Mouse (Mus musculus) c-Kit-positive CD71-positive TER-119-positive erythroid progenitor cells, embryonic 14.5 days (primary cell): ENCODE data around the gene Pgap2.

Experiments used
- DNase-seq: peaks from one replicate; pipeline ENCODE4 v3.0.0-alpha.2; 2013; ENCODE audit warnings: low spot score

Pgap2 gene

DNA sequence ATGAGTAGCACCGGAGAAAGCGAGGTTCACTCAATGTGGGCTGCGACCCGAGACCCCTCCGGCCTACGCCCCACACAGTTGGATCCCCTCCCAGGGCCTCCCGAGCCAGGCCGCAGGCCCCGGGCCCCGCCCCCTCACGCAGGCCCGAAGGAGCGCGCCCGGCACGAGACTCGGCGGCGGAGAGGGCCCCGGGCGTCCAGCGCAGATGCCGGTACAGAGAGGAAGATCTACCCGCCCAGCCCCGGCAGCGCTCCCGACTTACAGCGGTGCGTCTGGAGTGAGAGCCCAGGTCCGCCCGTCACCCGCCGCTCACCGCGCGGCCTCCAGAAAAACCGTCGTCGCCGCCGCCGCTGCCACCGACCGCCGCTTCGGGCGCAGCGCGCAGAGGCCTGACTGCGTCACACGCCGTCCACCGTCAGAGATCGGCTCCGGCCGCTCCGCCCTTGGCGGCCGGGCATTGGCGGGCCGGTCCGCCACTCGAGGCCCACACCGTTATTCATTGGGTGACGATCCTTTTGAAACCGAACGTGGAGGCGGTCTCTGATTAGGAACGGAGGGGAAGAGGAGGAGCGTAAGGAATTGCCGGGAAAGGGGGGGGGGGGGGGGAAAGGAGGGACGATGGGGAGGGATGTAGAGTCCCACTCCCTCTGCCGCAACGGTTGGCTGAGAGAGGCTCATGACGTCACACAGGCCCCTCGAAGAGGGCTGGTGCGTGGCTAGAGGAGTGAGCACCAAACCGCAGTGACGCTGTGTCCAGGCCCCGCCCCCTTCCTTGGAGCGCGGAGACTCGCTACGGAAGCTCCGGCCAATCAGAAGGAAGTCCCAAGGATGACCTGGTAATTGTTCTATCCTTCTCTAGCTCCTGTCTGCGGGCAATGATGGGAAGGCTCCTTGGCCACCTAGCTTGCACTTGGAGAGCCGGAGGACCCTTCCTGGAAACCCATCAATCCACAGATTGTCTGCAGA, at the start of gene Pgap2, which contains the start of gene Nup98:
Gene Pgap2, plus strand, starts transcription at position 453 of the 966 bp plus-strand sequence.
Gene Nup98, minus strand, starts transcription at position 421 of the 966 bp plus-strand sequence.
- peak; percentile 98 for DNase-seq

DNA sequence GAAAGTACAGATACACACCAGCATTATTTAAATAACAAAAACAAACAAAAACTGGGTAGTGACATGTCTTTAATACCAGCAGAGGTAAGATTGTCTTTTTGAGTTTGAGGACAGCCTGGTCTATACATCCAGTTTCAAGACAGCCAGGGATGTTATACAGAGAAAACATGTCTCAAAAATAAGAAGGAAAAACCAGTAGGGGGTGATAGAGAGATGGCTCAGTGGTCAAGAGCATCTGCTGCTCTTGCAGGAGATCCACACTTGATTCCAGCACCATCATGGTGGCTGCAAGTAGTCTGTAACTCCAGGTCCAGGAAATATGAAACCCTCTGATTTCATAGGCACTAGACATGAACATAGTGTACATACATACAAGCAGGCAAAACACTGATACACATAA, 39.7 kb upstream of the Pgap2 start:
- DNase-seq = no peak

DNA sequence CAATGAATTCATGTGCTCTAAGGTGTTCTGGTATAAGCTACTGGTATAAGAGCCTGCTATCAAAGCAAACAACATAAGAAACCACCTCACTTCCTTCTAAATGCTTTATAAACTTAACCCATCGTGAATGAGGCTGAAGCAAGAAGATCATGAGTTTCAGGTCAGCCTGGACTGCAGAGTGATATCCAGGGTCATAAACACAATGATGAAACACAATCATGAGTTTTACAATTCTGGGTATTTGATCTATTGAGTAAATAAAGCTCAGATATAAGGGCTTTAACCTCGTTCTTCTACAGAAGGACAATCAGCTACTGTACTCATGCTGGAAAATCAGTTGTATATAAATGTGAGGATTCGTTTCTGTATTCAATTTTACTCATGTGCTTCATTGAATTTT, 26.2 kb upstream of the Pgap2 start:
- no peak for DNase-seq

DNA sequence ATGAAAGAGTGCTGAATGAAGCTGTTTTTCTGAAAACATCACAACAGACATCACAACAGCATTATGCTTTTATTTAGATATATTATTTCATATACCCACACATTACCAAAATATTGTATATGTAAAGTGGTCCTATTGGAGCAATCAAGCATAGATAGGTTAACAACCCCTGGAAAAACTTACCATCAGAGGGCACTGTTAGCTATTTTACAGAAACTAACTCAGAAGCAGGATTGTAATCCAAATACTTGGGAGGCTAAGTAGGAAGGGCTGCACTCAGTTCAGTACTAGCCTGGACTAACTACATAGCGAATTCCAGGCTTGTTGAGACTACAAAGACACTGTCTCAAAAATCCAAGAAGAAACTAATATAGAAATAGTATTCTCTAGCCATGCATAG, 17.7 kb upstream of the Pgap2 start:
- no peak for DNase-seq

DNA sequence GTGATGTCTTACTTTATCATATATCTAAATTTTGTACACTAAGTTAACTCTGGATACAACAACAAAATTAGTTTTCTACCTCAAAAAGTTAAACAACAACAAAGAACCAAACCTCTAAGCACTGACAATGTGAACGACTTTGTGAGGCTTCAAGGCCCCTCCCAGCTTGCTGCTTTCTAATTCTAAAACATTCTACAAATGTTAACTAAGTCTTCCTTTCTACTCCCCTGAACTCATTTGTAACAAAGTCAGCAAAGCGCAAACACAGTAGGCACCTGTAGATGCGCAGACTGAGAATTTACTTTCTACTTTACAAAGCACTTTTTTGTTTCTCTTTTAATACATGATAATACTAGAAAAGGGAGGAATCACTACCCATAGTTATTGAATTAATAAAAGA, 9.4 kb upstream of the Pgap2 start:
- DNase-seq = no peak

DNA sequence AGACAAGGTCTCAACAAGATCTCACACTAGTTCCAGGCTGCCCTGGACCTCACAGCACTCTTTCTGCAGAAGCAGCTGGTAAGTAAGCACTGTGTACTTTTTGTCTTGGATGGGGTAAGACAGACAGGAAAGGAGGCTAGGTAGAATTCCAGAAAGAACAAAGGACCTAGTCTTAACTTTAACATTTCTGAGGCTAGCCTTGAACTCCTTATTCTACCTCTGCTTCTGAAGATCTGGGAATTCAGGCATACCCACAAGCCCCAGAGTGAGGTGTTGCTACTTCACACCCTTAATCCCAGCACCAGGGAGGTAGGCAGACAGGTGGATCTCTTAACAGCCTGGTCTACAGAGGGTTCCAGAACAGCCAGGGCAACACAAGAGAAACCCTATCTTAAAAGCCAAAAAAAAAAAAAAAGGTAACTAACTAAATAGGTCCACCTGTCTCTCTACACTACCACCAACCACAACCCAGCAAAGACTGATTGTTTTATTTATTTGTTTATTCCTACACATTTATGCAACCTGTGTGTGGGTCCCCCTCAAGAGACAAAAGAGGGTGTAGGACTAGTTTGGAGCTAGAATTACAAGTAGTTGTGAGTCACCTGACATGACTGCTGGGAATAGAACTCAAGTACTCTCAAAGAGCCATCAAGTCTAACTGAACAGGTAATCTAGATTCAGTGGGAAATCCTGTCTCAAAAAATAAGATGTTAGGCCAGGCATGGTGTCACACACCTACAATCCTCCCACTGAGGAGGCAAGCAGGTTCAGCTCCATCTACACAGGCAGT, 8.8 kb upstream of the Pgap2 start:
- DNase-seq = no peak

DNA sequence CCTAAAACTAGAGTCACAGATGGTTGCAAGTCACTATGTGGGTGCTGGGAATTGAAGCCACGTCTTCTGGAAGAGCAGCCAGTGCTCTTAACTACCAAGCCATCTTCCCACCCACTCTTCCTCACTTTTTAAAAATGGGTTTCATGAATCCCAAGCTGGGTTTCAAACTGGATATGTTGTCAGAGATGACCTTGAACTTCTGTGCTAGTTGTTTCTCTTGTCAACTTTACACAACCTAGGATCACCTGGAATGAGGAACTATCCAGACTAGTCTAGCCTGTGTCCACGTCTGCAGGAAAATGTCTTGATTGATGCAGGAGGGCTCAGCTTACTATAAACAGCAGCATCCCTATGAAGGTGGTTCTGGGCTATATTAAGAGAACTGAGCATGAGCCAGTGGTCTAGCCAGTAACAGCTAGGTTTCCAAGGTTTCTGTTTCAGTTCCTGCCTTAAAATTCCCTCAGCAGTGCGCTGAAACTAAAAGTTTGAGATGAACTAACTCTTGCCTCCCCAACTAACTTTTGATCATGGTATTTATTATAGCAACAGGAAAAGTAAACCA, 5.6 kb upstream of the Pgap2 start:
- no peak for DNase-seq

DNA sequence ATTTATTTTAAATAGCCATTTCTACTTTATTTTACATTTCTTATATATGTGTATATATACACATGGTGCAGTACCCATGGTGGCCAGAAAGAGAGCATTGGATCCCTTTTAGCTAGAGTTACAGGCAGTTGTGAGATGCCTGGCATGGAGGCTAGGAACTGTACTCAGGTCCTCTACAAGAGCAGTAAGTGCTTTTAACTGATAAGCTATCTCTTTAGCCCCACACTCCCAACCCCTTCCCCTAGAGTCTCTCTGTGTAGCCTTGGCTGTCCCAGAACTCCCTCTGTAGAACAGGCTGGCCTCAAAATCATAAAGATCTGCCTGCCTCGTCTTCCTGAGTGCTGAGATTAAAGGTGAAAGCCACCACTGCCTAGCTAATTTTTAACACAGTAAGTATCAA, 4.4 kb upstream of the Pgap2 start:
- peak; percentile 50 for DNase-seq

DNA sequence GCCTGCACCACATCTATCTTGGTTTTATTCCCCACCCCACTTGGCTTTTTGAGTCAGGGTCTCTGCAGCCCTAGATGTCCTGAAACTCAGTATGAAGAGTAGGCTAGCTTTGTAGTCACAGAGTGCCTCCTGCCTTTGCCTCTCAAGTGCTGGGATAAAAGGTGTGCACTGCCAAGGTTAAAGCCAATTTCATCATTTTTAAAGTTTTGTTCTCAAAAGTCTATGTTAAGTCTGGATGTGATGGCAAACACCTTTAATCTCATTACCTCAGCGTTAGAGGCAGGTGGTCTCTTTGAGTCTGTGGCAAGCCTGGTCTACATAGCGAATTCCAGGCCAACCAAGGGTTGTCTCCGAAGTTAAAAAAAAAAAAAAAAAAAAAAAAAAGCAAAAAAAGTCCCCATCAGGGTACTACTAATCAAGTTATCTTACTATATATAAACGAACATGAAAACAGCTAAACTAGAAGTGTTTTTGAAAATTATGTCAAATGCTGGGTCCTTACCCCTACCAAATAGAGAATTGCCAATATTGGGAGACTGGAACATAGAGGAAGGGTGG, 1.1 kb upstream of the Pgap2 start:
- DNase-seq = no peak

DNA sequence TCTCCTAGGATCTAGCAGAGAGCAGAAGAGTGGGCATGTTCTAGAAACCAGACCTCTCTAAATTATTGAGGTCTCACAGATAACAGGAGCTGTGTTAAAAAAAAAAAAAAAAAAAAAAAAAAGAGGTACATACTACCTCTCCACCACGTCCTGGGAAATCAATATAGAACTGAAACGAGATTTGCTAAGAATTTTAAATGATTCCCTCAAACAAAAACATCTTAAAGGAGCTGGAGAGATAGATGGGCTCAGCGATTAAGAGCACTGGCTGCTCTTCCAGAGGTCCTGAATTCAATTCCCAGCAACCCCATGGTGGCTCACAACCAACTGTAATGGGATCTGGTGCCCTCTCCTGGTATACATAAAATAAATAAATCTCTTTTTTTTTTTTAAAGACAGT, 1.1 kb downstream of the Pgap2 start:
- DNase-seq = no peak

DNA sequence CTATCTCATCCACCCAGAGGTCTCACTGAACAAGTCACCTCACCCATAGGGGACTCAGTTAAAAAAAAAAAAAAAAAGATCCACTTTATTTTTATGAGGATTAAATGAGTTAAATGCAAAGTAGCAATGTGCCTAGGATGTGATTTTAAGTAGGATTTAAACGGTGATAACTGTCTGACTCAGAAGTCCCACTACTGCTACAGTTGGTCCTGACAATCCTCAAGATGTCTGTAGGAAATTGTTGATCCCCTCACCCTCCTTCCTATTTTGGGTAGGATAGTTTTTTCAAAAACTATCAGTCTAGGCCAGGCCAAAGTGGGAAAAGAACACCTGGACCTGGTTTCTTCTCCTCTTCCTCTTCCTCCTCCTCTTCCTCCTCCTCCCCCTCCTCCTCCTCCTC, 11.9 kb downstream of the Pgap2 start:
- no peak for DNase-seq

DNA sequence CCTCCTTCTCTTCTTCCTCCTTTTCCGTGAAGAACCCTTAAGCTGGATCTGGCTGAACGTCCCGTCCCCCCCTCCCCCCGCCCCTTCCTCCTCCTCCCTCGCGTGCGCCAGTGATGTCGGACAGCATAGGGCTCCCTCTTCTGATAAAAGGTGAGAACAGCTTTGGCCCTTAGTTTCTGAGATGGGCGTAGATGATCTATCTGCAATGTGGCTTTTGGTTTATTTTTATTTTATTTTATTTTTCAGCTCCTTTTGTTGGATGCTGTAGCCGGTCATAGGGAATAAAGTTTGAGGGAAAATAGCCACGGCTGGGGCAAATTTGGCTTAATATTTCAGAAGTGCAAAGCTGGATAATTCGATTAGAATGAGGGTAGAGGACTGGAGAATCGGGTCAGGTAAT, 12.3 kb downstream of the Pgap2 start:
- DNase-seq = no peak

DNA sequence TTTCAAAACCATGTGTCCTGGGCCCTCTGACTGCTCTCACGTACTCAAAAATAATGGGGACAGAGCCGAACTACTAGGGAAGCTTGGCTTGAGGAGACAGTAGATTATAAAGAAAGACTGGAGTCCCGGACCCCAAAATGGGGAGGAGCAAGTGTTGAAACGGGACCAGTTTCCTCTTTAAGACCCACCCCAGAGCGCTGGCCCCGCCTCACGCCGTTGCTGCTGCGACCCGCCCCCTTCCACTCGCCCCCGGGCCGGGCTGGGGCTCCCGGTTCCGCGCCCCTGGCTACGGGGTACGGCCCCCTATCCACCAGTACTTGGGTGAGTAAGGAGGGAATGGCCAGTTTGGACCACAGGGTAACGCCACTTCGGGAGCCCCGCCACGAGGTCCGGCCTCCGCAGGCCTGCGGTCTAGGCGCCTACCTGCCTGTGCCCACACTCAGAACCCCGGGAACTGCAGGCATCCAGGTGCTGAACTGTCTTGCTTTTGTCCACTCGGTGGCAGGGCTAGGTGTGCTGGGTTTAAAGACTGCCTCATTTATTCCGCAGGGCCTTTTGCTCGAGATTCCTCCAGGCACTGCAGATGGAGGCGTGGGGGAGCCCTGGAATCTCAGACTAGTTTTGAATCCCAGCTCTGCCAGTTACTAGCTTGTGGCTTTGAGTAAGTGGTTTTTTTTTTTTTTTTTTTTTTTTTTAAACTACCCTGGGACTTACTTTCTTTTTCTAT, 13.0 kb downstream of the Pgap2 start:
- DNase-seq = no peak

DNA sequence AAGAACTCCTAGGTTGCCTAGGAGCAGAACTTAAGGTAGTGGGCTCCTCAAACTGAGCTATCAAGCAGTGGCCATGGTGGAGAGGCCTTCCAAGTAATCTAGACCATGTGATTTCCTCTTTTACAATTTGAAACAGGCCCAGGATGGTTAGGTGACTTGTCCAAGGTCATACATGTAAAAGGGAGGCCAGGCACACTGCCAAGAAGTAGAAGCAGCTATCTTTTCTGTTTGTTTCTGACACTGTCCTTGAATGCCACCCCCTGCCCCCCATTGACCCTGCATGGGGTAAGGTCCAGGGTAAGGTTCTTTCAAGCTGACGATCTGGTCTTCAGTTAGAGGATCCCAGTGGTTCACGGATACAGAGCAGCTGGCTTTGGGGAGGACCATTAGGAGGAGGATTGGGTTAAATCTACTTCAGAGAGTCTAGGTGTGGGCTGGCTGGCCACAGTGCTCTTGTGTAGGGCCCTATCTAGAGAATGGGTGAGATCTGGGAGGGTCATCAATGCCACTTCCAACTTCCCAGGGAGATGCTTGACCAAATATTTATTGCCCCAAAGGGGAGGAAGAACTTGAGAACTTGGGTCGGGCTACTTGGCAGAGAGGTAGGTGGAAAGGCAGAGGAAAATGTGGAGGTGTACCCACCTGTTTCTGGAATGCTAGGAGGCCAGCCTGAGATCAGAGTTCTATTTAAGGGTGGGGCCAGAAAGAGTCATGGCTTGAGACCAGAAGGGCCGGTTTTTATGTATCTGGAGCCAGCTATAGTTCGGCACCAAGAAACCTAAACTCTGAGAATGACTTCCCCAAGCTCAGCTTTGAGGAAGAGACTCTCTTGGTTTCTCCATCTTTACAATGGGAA, 14.1 kb downstream of the Pgap2 start:
- DNase-seq = no peak

DNA sequence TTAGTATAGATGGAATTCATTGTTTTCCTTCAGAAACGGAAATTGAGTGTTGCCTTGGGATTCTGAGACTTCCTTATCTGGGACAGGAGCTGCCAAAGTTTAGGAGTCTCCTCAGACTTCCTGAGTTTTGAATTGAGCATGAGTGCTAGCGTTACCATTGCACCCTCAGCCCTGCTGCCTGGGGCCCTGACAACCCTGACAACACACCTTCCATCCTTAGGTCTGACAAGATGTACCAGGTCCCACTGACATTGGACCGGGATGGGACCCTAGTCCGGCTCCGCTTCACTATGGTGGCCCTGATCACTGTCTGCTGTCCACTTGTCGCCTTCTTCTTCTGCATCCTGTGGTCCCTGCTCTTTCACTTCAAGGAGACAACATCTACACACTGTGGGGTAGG, 16.0 kb downstream of the Pgap2 start:
- DNase-seq = no peak

DNA sequence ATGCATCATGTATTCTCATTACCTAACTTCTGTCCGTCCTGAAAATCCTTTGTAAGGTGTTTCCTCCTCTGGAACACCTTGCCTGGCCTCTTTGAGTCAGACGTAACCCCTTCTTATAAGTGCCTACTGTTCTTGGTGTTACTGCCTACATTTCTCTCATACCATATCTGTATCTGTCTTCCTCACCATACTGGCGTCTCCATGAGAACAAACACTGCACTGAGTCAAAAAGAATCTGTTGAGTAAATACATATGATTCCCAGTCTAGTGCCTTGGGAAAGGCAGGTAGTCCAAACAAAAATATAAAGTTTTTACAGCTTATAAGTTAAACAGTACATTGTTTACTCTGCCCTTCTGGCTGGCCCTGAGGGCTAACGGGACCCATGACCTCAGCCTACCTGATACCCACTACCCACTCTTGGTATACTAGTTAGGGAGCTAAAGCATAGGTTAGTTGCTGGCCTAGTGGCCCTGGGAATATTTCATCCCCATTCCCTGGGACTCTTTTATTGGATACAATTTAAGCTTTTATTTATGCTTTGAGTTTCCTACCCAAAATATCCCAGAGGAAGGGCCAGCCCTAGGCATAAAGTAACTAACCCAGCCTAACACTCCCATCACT, 18.2 kb downstream of the Pgap2 start:
- DNase-seq = no peak

DNA sequence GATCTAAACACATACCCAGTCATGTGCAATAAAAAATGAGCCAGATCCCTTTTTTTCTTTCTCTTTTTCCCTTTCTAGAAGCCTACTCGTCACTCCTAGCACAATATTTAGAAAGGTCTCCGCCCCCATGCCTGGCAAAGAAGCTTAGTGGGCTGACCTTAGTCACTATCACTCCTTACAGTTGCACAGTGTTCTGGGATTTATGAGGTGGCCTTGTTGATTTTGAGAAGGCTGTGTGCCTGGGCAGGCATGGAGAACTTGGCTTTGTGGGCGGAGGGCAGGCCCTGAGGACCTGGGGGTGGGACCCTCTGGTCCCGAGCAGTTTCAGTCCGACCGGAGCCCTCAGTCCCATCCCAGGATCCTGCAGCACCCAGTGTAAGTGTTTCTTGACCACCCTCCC, 19.8 kb downstream of the Pgap2 start:
- DNase-seq = no peak

DNA sequence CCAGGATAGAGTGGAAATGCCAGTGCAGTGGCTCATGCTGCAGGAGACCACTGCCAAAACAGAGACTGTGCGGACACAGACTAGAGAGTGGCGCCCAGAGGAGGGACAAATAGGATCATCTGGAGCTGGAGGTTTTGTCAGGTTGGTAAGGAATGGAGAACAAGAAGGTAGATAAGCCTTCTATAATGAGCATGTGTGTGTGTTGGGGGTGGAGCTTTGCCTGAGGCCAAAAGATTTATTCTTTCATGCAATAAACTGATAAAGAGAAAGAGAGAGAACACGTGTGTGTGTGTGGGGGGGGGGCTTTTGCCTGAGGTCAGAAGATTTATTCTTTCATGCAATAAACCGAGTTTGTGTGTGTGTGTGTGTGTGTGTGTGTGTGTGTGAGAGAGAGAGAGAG, 23.1 kb downstream of the Pgap2 start:
- DNase-seq = no peak

DNA sequence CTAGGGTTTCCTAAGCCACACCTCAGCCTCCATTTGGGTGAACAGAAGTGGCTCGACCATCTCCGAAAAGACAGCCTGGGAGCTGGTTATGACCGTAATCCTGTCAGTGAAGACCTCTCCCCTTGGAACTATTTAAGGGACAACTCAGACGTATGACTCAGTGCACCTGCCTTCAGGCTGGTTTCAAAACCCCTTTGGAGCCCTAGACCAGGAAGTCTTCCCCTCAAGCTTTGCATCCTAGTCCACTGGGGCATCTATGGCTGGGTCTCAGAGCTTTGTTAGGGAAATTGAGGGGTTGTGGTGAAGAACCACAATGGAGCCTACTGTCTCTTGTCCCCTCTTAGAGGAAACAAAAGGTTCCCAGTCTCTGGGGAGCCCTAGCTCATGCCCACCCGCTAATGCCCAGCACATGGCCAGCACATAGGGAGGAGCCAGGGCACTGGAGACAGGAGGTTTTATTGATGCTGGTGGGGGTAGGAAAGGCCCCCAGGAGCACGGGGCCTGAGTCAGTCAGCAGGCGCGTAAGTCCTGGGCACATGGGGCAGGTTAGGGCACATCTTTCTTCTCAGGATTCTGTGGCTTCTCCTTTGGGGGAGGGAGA, 28.8 kb downstream of the Pgap2 start:
- no peak for DNase-seq

DNA sequence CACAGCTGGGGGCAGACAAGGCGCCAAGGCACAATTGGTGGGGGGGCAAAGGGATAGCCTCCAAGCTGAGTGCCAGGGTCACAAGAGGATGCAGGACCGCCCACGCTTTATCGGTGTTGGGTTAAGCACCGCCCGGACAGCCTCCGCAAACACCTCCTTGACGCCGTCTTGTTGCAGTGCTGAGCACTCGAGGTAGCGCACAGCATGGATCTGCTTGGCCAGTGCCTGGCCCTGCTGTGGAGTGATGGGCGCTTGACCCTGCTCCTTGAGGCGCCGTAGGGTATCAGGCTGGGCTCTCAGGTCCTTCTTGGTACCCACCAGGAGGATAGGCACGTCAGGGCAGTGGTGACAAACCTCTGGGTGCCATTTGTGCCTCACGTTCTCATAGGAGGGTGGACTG, 29.6 kb downstream of the Pgap2 start:
- no peak for DNase-seq
